Mouse (Mus musculus) forelimb bud, embryonic 11.5 days (tissue): Measurements from ENCODE around the gene Gm6871.
"Not testable (repeated sequence)": the region's sequence is repeated elsewhere in the genome, so short reads cannot be mapped to it uniquely, and the experiment has no call there.

ENCODE experiments used
- DNase-seq: peaks from one replicate; pipeline ENCODE4 v3.0.0-alpha.2; 2012; ENCODE audit warnings: low read depth, low spot score

Gene Gm6871

GRCm38 (mm10) chr7:41573562-41573961 lies at the start of gene Gm6871:
Gm6871 (minus strand) TSS chr7:41573662.
- DNase-seq, result not testable (repeated sequence)

GRCm38 (mm10) chr7:41616241-41616640 lies 42.8 kb upstream of the Gm6871 start:
- DNase-seq, result not testable (repeated sequence)

DNA sequence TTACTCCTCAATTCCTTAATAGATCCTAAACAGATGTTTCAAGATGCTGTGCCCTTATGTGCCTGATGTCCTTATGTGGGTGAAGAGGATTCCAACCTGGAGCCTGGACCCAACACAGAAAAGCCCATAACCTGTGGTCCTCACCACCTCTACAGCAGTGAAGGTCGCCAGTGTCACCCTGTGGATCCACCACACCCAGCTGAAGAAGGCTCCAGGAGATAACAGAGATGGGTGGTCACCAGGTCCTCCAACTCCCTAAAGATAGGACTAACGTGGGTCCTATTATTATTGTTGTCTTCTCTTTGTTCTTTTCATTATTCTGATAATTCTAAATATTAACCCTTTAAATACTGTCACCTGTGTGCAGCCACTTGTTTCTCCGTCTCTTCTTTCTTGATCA lies 38.2 kb upstream of the Gm6871 start:
- DNase-seq, result no peak

DNA sequence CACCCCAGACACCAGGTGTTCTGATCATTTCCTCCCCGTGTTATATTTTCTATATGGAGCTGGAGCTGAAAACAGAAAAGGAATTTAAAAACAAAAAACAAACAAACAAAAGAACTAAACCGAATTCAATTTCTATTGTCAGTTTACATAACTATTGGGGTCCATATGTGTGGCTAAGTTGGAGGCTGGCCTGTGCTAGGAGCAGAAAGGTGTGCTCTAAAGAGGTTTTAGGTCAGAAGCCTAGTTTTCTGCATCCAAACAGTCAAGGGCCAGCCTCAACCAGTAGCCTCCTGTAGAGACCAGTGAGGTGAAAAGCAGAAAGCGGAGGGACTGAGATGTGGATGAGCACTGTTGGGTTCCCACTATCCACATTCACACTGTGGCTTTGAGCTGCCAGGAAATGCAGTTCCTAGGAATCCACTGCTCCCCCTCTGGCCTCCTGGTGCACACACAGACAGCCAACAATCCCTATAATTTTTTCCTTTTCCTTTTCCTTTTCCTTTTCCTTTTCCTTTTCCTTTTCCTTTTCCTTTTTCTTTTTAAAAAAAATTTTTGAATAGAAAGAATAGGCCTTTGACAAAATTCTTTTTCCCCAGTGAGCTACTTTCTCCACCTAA lies 26.6 kb upstream of the Gm6871 start:
- DNase-seq, result peak; percentile 9

DNA sequence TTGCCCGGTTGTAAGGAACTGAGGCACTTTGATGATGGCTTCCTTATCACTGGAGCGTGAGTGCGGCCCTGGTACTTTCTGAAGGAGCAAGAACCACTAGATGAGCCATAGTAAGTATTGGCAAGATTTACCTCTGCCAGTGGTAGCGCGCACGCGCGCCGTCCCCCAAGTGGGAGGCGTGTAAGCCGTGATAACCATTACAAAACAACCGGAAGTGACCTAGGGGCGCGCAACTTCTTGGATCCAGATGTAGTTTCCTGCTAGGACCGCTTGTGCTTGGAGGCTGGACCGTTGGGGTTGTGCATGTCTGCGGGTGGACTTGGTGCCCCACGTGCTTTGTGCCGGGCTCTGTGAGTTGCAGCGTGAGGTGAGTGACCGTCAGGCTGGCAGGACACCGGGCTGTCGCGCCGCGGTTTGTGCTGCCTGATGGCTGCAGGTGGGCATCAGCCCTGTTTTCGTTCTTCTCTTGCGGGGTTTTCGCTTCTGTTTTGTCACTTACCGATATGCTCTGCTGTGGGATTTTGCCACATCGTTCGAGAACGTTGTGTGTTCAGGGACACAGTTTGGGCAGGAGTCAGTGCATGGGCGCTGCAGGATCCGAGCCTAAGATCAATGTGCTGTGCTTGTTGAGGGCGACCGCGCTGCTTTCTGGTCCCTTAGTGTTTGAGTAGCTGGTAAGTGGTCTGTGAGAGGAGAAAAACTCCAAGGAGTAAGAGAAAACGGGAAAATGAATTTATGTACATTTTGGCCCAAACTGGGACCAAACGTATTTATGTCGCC lies 25.8 kb upstream of the Gm6871 start, which contains the start of gene 2610021A01Rik:
TSS of gene 2610021A01Rik (plus strand) at position 197 of the 780 bp plus-strand sequence.
- peak; percentile 91 for DNase-seq

DNA sequence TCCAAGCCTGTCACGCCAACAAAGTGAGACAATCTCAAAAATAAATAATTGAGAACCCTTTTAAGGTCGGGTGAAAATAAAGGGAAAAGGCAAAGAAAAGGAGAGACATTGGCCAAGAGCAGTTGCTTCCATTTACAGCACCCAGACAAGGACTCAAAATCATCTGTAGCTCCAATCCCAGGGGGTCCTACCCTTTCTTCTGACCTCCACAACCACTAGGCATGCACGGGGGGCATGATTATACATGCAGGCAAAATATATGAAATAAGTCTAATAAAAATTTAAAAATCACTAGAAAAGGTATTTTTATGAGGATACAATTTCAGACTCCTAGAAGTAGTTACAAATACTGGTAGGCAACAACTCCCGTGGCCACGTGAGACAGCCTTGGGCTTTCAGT lies 25.2 kb upstream of the Gm6871 start:
- no peak for DNase-seq

DNA sequence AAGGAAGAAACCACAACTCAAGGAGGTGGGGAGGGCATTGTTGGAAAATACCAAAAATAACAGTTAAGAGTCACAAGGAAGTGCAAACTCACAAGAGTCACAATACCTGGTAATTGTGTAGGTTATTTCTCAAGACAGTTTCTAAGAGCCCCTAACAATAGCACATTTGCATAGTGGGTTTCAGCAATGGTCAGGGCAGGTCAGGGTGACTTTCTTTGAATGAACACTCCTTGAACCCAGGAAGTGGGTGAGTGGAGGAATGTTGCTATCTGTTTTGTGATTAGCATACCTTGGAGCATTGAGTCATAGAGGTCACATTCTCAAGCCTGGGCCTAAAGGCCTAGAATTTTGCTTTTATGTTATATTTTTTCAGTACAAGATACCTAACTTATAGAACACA lies 14.4 kb upstream of the Gm6871 start:
- not testable (repeated sequence) for DNase-seq

- no peak for DNase-seq
These were observed 8.6 kb upstream of the Gm6871 start for GRCm38 (mm10) chr7:41582028-41582427.

DNA sequence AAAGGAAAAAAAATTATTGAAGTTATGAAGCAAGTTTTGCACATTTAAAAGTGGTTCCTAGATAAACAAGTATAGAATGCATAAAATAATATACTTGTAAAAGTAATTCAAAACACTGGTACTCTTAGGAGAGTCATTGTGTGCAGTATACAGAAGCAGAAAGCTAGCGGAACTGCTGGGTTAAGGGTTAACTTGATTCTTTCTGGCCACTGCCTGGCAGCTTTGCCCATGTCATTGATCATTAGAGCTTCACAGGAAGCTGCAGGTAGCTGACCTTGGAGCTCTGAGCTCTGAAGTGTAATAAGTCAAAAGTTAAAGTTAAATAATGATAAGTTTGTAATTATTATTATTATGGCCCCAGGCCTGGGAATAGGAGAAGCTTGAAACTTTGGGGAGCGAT lies 4.5 kb upstream of the Gm6871 start:
- no peak for DNase-seq

- DNase-seq, result no peak
These were observed 12.8 kb downstream of the Gm6871 start for GRCm38 (mm10) chr7:41560681-41561080.

GRCm38 (mm10) chr7:41512672-41513071 lies 60.8 kb downstream of the Gm6871 start:
- no peak for DNase-seq

- DNase-seq, result no peak
These were observed 61.3 kb downstream of the Gm6871 start for GRCm38 (mm10) chr7:41512207-41512606.

DNA sequence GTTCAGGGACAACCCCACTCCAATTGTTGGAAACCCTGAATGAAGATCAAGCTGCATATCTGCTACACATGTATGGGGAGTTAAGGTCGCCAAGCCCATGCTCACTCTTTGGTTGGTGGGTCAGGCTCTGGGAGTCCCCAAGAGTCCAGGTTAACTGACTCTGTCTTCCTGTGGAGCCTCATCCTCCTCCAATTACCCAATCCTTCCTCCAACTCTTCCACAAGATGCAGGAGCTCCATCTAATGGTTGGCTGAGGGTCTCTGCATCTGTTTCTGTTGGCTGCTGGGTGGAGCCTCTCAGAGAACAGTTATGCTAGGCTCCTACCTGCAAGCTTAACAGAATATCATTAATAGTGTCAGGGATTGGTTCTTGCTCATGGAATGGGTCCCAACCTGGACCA lies 71.1 kb downstream of the Gm6871 start:
- no peak for DNase-seq

- DNase-seq, result peak; percentile 39
These were observed 73.1 kb downstream of the Gm6871 start for GRCm38 (mm10) chr7:41500151-41500934.

GRCm38 (mm10) chr7:41499389-41500049 lies 73.9 kb downstream of the Gm6871 start, which contains the start of the genes Gm20449 and AW146154:
Gm20449 (minus strand) TSS chr7:41499417.
AW146154 (minus strand) TSS chr7:41499890.
- peak; percentile 87 for DNase-seq

DNA sequence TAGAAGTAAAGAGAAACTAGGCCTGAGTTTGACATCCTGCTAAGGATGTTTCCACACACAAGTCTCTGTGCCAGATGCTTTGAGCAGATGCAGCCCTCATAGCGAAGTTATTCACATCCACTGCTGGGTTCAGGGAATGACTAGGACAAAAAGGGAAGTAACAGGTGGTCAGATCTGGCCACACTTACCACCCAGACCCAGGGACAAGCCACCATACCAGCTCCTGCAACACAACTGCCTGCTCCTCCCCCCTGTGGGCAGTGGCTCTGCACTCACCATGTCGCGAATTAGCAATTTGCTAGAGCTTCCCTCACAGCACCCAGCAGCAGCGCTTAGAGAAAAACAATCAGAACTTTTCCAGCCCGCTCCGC lies 74.5 kb downstream of the Gm6871 start:
- not testable (repeated sequence) for DNase-seq

GRCm38 (mm10) chr7:41498464-41498863 lies 75.0 kb downstream of the Gm6871 start:
- not testable (repeated sequence) for DNase-seq

DNA sequence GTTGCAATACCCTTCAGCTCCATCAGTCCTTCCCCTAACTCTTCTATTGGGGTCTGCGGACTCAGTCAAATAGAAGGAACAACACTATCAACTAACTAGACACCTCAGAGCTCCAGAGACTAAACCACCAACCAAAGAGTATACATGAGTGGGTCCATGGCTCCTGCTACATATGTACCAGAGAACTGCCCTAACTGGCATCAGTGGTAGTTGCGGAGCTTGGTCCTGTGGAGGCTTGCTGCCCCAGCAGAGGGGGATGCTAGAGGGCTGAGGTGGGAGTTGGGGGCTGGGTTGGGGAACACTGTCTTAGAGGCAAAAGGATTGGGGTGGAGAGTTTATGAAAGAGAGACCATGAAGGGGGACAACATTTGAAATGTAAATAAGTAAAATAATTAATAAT lies 75.6 kb downstream of the Gm6871 start:
- no peak for DNase-seq
